Mouse (Mus musculus) E14TG2a.4 (cell line): Measurements from ENCODE around the gene Mycl.
"Not testable (repeated sequence)": the region's sequence is repeated elsewhere in the genome, so short reads cannot be mapped to it uniquely, and the experiment has no call there.

Experiments
- H3K27me3 ChIP-seq: 2 replicates; pipeline ENCODE4 v1.6.1; 2014; ENCODE audit warnings: low read length, control low read depth; ENCODE audit not compliant: insufficient read depth
- H3K36me3 ChIP-seq: 2 replicates; pipeline ENCODE4 v1.6.1; 2014; ENCODE audit warnings: low read length, control low read depth; ENCODE audit not compliant: insufficient read depth
- H3K4me1 ChIP-seq: replicated peaks from 2 replicates; pipeline ENCODE4 v1.6.1; 2014; ENCODE audit warnings: low read depth, low read length, control low read depth
- H3K4me3 ChIP-seq: replicated peaks from 2 replicates; pipeline ENCODE4 v1.5.1; 2014; ENCODE audit warnings: mild to moderate bottlenecking, low read length
- H3K9me3 ChIP-seq: 2 replicates; pipeline ENCODE4 v1.6.1; 2014; ENCODE audit warnings: low read length, control low read depth
- CTCF ChIP-seq: conservative IDR thresholded peaks from 2 replicates; pipeline ENCODE4 v1.5.1; 2014; ENCODE audit warnings: low read length
- NANOG ChIP-seq: IDR thresholded peaks from 2 replicates; pipeline ENCODE4 v1.6.1; 2014; ENCODE audit warnings: borderline replicate concordance, low read length, mixed read lengths
- POU5F1 ChIP-seq: IDR thresholded peaks from 2 replicates; pipeline ENCODE4 v1.6.1; 2014; ENCODE audit warnings: low read length, borderline replicate concordance

The Mycl gene

GRCm38 (mm10) chr4:122987421-122987820, 8.0 kb upstream of the Mycl start:
- H3K9me3 ChIP-seq, result no peaks in the 10 kb centered on the region
- H3K36me3 ChIP-seq, result no peaks in the 10 kb centered on the region
- H3K27me3 ChIP-seq, result peaks cover 12% of the 10 kb centered on the region
- peaks cover 28% of the 10 kb centered on the region for H3K4me1 ChIP-seq
- TF ChIP-seq CTCF (no peak), NANOG (no peak), POU5F1 (no peak)
- H3K4me3 ChIP-seq, result no peak overlapping the region

- H3K4me1 ChIP-seq, result peaks cover 23% of the 10 kb centered on the region
- not testable (repeated sequence) for H3K9me3 ChIP-seq
These were observed 7.4 kb upstream of the Mycl start for GRCm38 (mm10) chr4:122988004-122988403.

GRCm38 (mm10) chr4:122991177-122991576, 4.3 kb upstream of the Mycl start:
- Histone ChIP-seq H3K9me3 (no peaks in the 10 kb centered on the region), H3K36me3 (no peaks in the 10 kb centered on the region)
- TF ChIP-seq POU5F1 (no peak), CTCF (no peak), NANOG (no peak)

More at GRCm38 (mm10) chr4:122988004-122988403, 7.4 kb upstream of the Mycl start:
- peak; percentile 56 for TF ChIP-seq CTCF
- H3K36me3 ChIP-seq, H3K4me3 ChIP-seq: not testable (repeated sequence)
- H3K27me3 ChIP-seq, result peaks cover 11% of the 10 kb centered on the region

GRCm38 (mm10) chr4:122992276-122992675, 3.2 kb upstream of the Mycl start:
- H3K4me3 ChIP-seq, result no peak overlapping the region
- H3K27me3 ChIP-seq, result peaks cover 15% of the 10 kb centered on the region
- H3K9me3 ChIP-seq, result no peaks in the 10 kb centered on the region
- TF ChIP-seq NANOG (no peak), POU5F1 (no peak), CTCF (no peak)
- no peaks in the 10 kb centered on the region for H3K36me3 ChIP-seq
- peaks cover 13% of the 10 kb centered on the region for H3K4me1 ChIP-seq

More at GRCm38 (mm10) chr4:122991177-122991576, 4.3 kb upstream of the Mycl start:
- Histone ChIP-seq H3K27me3 (peaks cover 4% of the 10 kb centered on the region), H3K4me1 (peaks cover 11% of the 10 kb centered on the region), H3K4me3 (no peak overlapping the region)

GRCm38 (mm10) chr4:122996221-122996617, 767 bp downstream of the Mycl start:
- TF ChIP-seq NANOG (no peak), POU5F1 (no peak), CTCF (no peak)
- H3K9me3 ChIP-seq, result no peaks in the 10 kb centered on the region
- H3K4me1 ChIP-seq, result peaks cover 49% of the 10 kb centered on the region
- H3K36me3 ChIP-seq, result no peaks in the 10 kb centered on the region
- peak overlapping the region; percentile 93 for H3K4me3 ChIP-seq
- peaks cover 44% of the 10 kb centered on the region for H3K27me3 ChIP-seq

- peaks cover 44% of the 10 kb centered on the region for H3K27me3 ChIP-seq
- TF ChIP-seq POU5F1 (no peak), CTCF (peak; percentile 20)
These were observed 1.3 kb downstream of the Mycl start for GRCm38 (mm10) chr4:122996618-122997381.

GRCm38 (mm10) chr4:122998537-122999262, 3.2 kb downstream of the Mycl start:
- Histone ChIP-seq H3K36me3 (0 out of 2 replicates have a peak, but pooled peaks cover 3% of the 10 kb centered on the region), H3K4me3 (peak overlapping the region; percentile 62), H3K27me3 (peaks cover 46% of the 10 kb centered on the region), H3K4me1 (peaks cover 72% of the 10 kb centered on the region), H3K9me3 (no peaks in the 10 kb centered on the region)
- TF ChIP-seq POU5F1, result no peak
- TF ChIP-seq NANOG, result no peak
- no peak for TF ChIP-seq CTCF

More at GRCm38 (mm10) chr4:122996618-122997381, 1.3 kb downstream of the Mycl start:
- Histone ChIP-seq H3K4me1 (peaks cover 55% of the 10 kb centered on the region), H3K4me3 (peak overlapping the region; percentile 93), H3K9me3 (no peaks in the 10 kb centered on the region), H3K36me3 (0 out of 2 replicates have a peak, but pooled peaks cover 2% of the 10 kb centered on the region)

- H3K4me1 ChIP-seq, result peaks cover 74% of the 10 kb centered on the region
- TF ChIP-seq CTCF (no peak), NANOG (no peak), POU5F1 (no peak)
- peak overlapping the region; percentile 62 for H3K4me3 ChIP-seq
- H3K27me3 ChIP-seq, result peaks cover 46% of the 10 kb centered on the region
- 0 out of 2 replicates have a peak, but pooled peaks cover 3% of the 10 kb centered on the region for H3K36me3 ChIP-seq
- H3K9me3 ChIP-seq, result no peaks in the 10 kb centered on the region
These were observed 3.8 kb downstream of the Mycl start for GRCm38 (mm10) chr4:122999263-122999691.
